Mouse (Mus musculus): ENCODE measurements around the gene Chaf1a. TPM values are rescaled to one million over a fixed set of nuclear protein-coding genes. Genes with fewer than 3 reads are reported as not detected.
A peak's percentile ranks its signal among the peaks of the same experiment; 100 is the strongest.
"Not testable (repeated sequence)": the region's sequence is repeated elsewhere in the genome, so short reads cannot be mapped to it uniquely, and the experiment has no call there.

Chaf1a gene
- polyA plus RNA-seq, 1 experiment from 2014 or later: 44.5 TPM

DNA sequence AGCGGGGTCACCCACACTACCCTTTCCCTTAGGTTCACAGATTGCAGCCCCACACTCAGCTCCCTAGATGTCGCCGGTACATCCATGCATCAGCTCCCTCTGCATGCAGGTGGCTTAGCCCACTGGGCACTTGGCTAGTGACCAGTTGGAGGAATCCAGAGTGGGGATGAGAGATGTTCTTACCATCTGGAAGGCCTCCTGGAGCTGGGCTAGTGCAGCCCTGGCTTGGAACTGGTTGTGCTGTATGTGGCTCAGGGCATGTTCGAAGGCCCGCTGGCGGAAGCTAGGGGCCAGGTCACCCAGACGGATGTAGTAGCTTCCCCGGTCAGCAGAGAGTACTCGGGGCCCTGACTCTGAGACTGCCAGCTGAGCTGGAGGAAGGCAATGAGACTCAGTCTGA, 62.7 kb downstream of the Chaf1a start:
- no peak for ATAC-seq (ENCODE audit: insufficient number of reproducible peaks, insufficient read depth, low FRiP score, low TSS enrichment)
- Histone ChIP-seq H3K4me3 (no peak overlapping the region), H3K27ac (no peak overlapping the region), H3K9ac (no peak overlapping the region), H3K9me3 (no peaks in the 10 kb centered on the region), H3K36me3 (peaks cover 58% of the 10 kb centered on the region), H3K4me1 (no peaks in the 10 kb centered on the region), H3K4me2 (replicated peaks) (no peak overlapping the region), H3K27me3 (no peaks in the 10 kb centered on the region)
- WGBS: 94% methylated on average over 9 of the region's 9 CpGs

DNA sequence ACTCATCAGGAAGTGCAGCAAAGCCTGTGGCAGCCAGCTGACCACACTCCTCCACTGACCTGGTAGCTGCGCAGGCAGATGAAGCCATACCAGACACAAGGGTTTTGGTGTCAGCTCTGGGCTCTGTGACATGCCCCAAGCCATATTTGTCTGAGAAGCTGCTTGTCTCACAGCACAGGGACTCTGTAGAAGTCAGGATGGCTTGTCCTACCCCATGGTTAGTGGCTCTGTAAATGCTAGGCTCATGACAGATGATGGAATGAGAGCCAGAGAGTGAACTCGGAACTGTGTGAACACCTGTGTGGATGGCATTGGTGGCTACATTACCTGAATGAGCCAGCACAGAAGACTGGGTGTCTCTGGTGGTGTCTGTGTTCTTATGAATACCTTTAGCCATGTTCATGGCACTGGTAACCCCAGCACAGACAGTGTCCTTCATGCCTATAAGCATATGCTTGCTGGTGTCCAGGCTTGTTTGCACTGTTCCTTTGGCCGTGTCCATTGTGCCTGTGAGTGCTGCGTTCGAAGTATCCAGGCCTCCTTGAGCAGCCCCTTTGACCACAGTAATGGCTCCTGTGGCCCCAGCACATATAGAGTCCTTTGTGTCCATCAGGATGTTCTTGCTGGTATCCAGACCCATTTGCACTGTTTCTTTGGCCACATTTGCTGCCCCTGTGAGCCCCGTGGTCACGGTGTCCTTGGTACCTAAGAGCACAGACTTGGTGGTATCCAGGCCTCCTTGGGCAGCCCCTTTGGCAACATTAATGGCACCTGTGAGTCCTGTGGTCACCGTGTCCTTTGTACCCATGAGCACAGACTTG, 63.4 kb downstream of the Chaf1a start:
- no peak overlapping the region for H3K4me2 ChIP-seq (replicated peaks)
- H3K9me3 ChIP-seq: no peaks in the 10 kb centered on the region
- H3K4me1 ChIP-seq: no peaks in the 10 kb centered on the region
- ATAC-seq (ENCODE audit: insufficient number of reproducible peaks, insufficient read depth, low FRiP score, low TSS enrichment): no peak
- 96% methylated on average over 8 of the region's 8 CpGs for WGBS
- H3K4me3 ChIP-seq: no peak overlapping the region
- H3K27me3 ChIP-seq: no peaks in the 10 kb centered on the region
- peaks cover 51% of the 10 kb centered on the region for H3K36me3 ChIP-seq
- no peak overlapping the region for H3K9ac ChIP-seq
- H3K27ac ChIP-seq: no peak overlapping the region

GRCm38 (mm10) chr17:56104821-56105220, 64.6 kb downstream of the Chaf1a start:
- not testable (repeated sequence) for H3K4me1 ChIP-seq; H3K9ac ChIP-seq; H3K4me3 ChIP-seq; ATAC-seq (ENCODE audit: insufficient number of reproducible peaks, insufficient read depth, low FRiP score, low TSS enrichment); H3K9me3 ChIP-seq; H3K27ac ChIP-seq; H3K27me3 ChIP-seq; H3K4me2 ChIP-seq (replicated peaks)
- 93% methylated on average over 3 of the region's 5 CpGs for WGBS
- H3K36me3 ChIP-seq: peaks cover 40% of the 10 kb centered on the region

DNA sequence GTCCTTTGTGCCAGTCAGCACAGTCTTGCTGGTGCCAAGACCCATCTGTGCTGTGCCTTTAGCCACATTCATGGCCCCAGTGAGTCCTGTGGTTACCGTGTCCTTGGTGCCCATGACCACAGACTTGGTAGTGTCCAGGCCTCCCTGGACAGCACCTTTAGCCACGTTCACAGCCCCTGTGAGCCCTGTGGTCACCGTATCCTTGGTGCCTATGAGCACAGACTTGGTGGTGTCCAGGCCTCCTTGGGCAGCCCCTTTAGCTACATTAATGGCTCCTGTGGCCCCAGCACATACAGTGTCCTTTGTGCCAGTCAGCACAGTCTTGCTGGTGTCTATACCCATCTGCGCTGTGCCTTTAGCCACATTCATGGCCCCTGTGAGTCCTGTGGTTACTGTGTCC, 66.2 kb downstream of the Chaf1a start:
- ATAC-seq (ENCODE audit: insufficient number of reproducible peaks, insufficient read depth, low FRiP score, low TSS enrichment); H3K4me3 ChIP-seq; H3K4me2 ChIP-seq (replicated peaks); H3K27me3 ChIP-seq; H3K9me3 ChIP-seq; H3K9ac ChIP-seq; H3K27ac ChIP-seq; H3K4me1 ChIP-seq: not testable (repeated sequence)
- peaks cover 24% of the 10 kb centered on the region for H3K36me3 ChIP-seq
- 97% methylated on average over 4 of the region's 4 CpGs for WGBS

DNA sequence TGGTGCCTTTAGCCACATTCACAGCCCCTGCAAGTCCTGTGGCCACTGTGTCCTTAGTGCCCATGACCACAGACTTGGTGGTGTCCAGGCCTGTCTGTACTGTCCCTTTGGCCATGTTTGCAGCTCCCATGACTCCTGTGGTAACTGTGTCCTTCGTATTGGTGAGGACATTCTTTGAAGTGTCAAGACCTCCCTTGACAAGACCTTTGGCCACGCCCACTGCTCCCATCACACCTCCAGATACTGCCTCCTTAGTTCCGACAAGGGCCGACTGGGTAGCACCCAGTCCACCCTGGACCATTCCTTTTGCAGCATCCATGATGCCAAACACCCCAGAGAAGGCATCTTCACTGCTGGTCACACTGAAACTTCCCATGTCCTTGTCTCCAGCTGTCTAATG, 66.7 kb downstream of the Chaf1a start:
- Histone ChIP-seq H3K9me3 (no peaks in the 10 kb centered on the region), H3K36me3 (peaks cover 18% of the 10 kb centered on the region), H3K4me3 (no peak overlapping the region), H3K4me2 (replicated peaks) (no peak overlapping the region), H3K4me1 (no peaks in the 10 kb centered on the region), H3K27ac (no peak overlapping the region), H3K9ac (no peak overlapping the region), H3K27me3 (no peaks in the 10 kb centered on the region)
- ATAC-seq (ENCODE audit: insufficient number of reproducible peaks, insufficient read depth, low FRiP score, low TSS enrichment): no peak
- 82% methylated on average over 4 of the region's 4 CpGs for WGBS

- no peak for ATAC-seq (ENCODE audit: insufficient number of reproducible peaks, insufficient read depth, low FRiP score, low TSS enrichment)
- Histone ChIP-seq H3K9ac (no peak overlapping the region), H3K27me3 (no peaks in the 10 kb centered on the region), H3K4me1 (no peaks in the 10 kb centered on the region), H3K27ac (no peak overlapping the region), H3K36me3 (peaks cover 11% of the 10 kb centered on the region), H3K9me3 (no peaks in the 10 kb centered on the region), H3K4me3 (no peak overlapping the region), H3K4me2 (replicated peaks) (no peak overlapping the region)
- WGBS: 77% methylated on average over 2 of the region's 2 CpGs
Observed at GRCm38 (mm10) chr17:56107736-56108135, 67.5 kb downstream of the Chaf1a start.

- no peaks in the 10 kb centered on the region for H3K9me3 ChIP-seq
- H3K9ac ChIP-seq: no peak overlapping the region
- H3K27me3 ChIP-seq: no peaks in the 10 kb centered on the region
- no peak for ATAC-seq (ENCODE audit: insufficient number of reproducible peaks, insufficient read depth, low FRiP score, low TSS enrichment)
- H3K4me3 ChIP-seq: no peak overlapping the region
- no peak overlapping the region for H3K4me2 ChIP-seq (replicated peaks)
- H3K4me1 ChIP-seq: no peaks in the 10 kb centered on the region
- 77% methylated on average over 6 of the region's 6 CpGs for WGBS
- H3K36me3 ChIP-seq: peaks cover 5% of the 10 kb centered on the region
- no peak overlapping the region for H3K27ac ChIP-seq
Observed at GRCm38 (mm10) chr17:56108334-56109044, 68.2 kb downstream of the Chaf1a start.

GRCm38 (mm10) chr17:56109219-56110051, 69.2 kb downstream of the Chaf1a start, which contains the start of gene Plin4:
Plin4 (minus strand) TSS chr17:56109803.
- Histone ChIP-seq H3K4me3 (no peak within 1 kb of the TSS), H3K4me1 (no peaks in the 10 kb centered on the region), H3K4me2 (replicated peaks) (no peak within 1 kb of the TSS), H3K27ac (no peak within 1 kb of the TSS), H3K36me3 (no peaks in the 10 kb centered on the region; the same call in 1 of the 2 replicates), H3K9me3 (no peaks in the 10 kb centered on the region), H3K9ac (no peak within 1 kb of the TSS), H3K27me3 (no peaks in the 10 kb centered on the region)
- no peak for ATAC-seq (ENCODE audit: insufficient number of reproducible peaks, insufficient read depth, low FRiP score, low TSS enrichment)
- WGBS: 70% methylated on average over 9 of the region's 10 CpGs

DNA sequence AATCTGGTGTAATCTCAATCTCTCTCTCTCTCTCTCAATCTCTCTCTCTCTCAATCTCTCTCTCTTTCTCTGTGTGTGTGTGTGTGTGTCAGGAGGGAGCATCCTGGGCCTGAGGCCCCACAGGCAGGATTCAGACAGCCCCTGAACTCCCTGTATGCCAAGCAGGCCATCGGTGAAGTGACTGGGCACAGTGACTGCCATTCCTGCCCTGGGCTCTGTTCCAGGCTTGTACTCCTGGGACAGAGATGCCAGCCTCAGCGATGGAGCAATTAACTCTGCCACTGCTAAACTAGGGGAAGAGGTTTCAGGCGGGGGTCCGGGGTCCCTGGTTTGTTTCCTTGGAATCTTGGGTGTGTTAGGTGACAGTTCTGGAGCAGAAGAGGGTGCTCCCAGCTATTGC, 70.3 kb downstream of the Chaf1a start:
- H3K4me3 ChIP-seq: no peak overlapping the region
- ATAC-seq (ENCODE audit: insufficient number of reproducible peaks, insufficient read depth, low FRiP score, low TSS enrichment): no peak

GRCm38 (mm10) chr17:56111021-56111420, 70.8 kb downstream of the Chaf1a start:
- Histone ChIP-seq H3K27ac (no peak overlapping the region), H3K4me1 (no peaks in the 10 kb centered on the region), H3K4me3 (no peak overlapping the region), H3K4me2 (replicated peaks) (no peak overlapping the region), H3K9ac (no peak overlapping the region), H3K36me3 (no peaks in the 10 kb centered on the region; the same call in 1 of the 2 replicates), H3K27me3 (no peaks in the 10 kb centered on the region), H3K9me3 (no peaks in the 10 kb centered on the region)
- WGBS: 67% methylated on average over 1 of the region's 1 CpGs
- no peak for ATAC-seq (ENCODE audit: insufficient number of reproducible peaks, insufficient read depth, low FRiP score, low TSS enrichment)

More for the DNA sequence above, 70.3 kb downstream of the Chaf1a start:
- H3K4me2 ChIP-seq (replicated peaks): no peak overlapping the region
- H3K9me3 ChIP-seq: no peaks in the 10 kb centered on the region
- no peak overlapping the region for H3K27ac ChIP-seq
- H3K36me3 ChIP-seq: no peaks in the 10 kb centered on the region; the same call in 1 of the 2 replicates
- WGBS: 77% methylated on average over 4 of the region's 4 CpGs
- H3K4me1 ChIP-seq: no peaks in the 10 kb centered on the region
- no peaks in the 10 kb centered on the region for H3K27me3 ChIP-seq
- H3K9ac ChIP-seq: no peak overlapping the region

GRCm38 (mm10) chr17:56111864-56112263, 71.6 kb downstream of the Chaf1a start:
- Histone ChIP-seq H3K9ac (no peak overlapping the region), H3K27ac (no peak overlapping the region), H3K36me3 (no peaks in the 10 kb centered on the region; the same call in 1 of the 2 replicates), H3K4me1 (no peaks in the 10 kb centered on the region), H3K9me3 (no peaks in the 10 kb centered on the region), H3K27me3 (peaks cover 8% of the 10 kb centered on the region), H3K4me3 (no peak overlapping the region), H3K4me2 (replicated peaks) (no peak overlapping the region)
- 40% methylated on average over 5 of the region's 5 CpGs for WGBS
- ATAC-seq (ENCODE audit: insufficient number of reproducible peaks, insufficient read depth, low FRiP score, low TSS enrichment): 0 out of 2 replicates have a peak, but pooled peaks have one; percentile 11
